Mouse (Mus musculus) C2C12 (cell line): Measurements from ENCODE around the gene 1190002N15Rik.

ENCODE experiments used
- CTCF ChIP-seq: IDR thresholded peaks from one replicate; pipeline ENCODE4 v1.5.1; 2011; ENCODE audit not compliant: control insufficient read depth, insufficient read depth, insufficient read length
- MAX ChIP-seq: IDR thresholded peaks from one replicate; pipeline ENCODE4 v1.6.1; 2011; ENCODE audit warnings: mild to moderate bottlenecking, control low read depth
- MYOG ChIP-seq: IDR thresholded peaks from one replicate; pipeline ENCODE4 v1.6.1; 2011; ENCODE audit not compliant: control insufficient read depth, insufficient read length; ENCODE audit errors: extremely low read depth
- USF1 ChIP-seq: IDR thresholded peaks from one replicate; pipeline ENCODE4 v1.6.1; 2011; ENCODE audit warnings: low read depth, mild to moderate bottlenecking, control low read depth, moderate library complexity

- no peak for TF ChIP-seq CTCF
- TF ChIP-seq MAX: no peak
- TF ChIP-seq MYOG: no peak
- no peak for TF ChIP-seq USF1
These were observed at the start of gene 1190002N15Rik for GRCm38 (mm10) chr9:94537970-94538822.
